ENCODE assay signal across 18 mouse cellular contexts in the genomic region with DNA sequence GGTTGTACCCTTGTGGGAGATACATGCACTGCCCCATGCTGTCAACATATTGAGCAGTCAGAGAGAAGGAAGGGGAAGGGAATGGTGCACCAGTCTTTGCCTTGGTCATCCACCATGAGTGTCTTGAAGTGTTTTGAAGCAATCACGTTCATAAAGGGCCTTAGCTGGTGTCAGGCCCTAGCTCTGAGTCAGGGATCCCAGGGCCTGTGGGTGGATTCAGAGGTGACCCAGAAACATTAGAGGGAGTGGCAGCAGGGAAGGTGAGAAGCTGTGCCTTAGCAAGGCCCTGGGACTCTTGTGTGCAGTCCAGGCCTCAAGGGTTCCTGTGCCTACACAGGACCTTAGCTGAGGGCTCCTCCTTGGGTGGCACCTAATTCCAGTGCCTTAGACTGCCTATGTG. TPM values are rescaled to one million over a fixed set of nuclear protein-coding genes. Genes with fewer than 3 reads are reported as not detected.
DNase-seq lines count a peak whose midpoint lies in the region; ATAC-seq lines count a peak whose summit lies in the region.
"Had no signal": no experiment of that assay in that cellular context is flagged by ENCODE, and none has a peak within 500 bp of the region (broad histone marks: within the 10 kb centered on the region; RNA-seq: fewer than 3 reads in every experiment).

No protein-coding gene starts in this region.

- no peaks in the 10 kb centered on the region for H3K9me3 ChIP-seq in intestine, embryonic 14.5 days (ENCODE audit: control insufficient read depth, low read length)
- no peaks in the 10 kb centered on the region for H3K9me3 ChIP-seq in intestine, embryonic 15.5 days
- no peaks in the 10 kb centered on the region for H3K9me3 ChIP-seq in midbrain, embryonic 15.5 days
- H3K9me3 ChIP-seq: forebrain, embryonic 15.5 days; hindbrain, embryonic 15.5 days; limb, embryonic 15.5 days had no signal

- H3K27me3 ChIP-seq in intestine, embryonic 14.5 days (replicated peaks; ENCODE audit: control insufficient read depth, insufficient read depth, low read length): no peaks in the 10 kb centered on the region
- H3K27me3 ChIP-seq in intestine, embryonic 15.5 days (replicated peaks): no peaks in the 10 kb centered on the region
- H3K27me3 ChIP-seq in midbrain, embryonic 15.5 days (replicated peaks): no peaks in the 10 kb centered on the region
- H3K27me3 ChIP-seq: forebrain, embryonic 15.5 days; hindbrain, embryonic 15.5 days; limb, embryonic 15.5 days had no signal

- no peaks in the 10 kb centered on the region for H3K4me1 ChIP-seq in intestine, embryonic 14.5 days (replicated peaks; ENCODE audit: control insufficient read depth, insufficient read depth, low read length)
- H3K4me1 ChIP-seq in intestine, embryonic 15.5 days (replicated peaks): 0 out of 2 replicates have a peak, but pooled peaks cover 2% of the 10 kb centered on the region
- H3K4me1 ChIP-seq in midbrain, embryonic 15.5 days: no peaks in the 10 kb centered on the region
- H3K4me1 ChIP-seq: forebrain, embryonic 15.5 days; hindbrain, embryonic 15.5 days had no signal

- no peak for ATAC-seq in intestine, embryonic 14.5 days (replicated peaks; ENCODE audit: low FRiP score, low TSS enrichment, low read depth)
- ATAC-seq in intestine, embryonic 15.5 days: no peak
- no peak for ATAC-seq in megakaryocyte-erythroid progenitor cell, adult 5-6 weeks (replicated peaks; ENCODE audit: low FRiP score, low TSS enrichment, poor library complexity, severe bottlenecking)
- ATAC-seq in midbrain, embryonic 15.5 days (replicated peaks): no peak
- ATAC-seq: forebrain, embryonic 15.5 days had no signal

- no peak overlapping the region for H3K4me2 ChIP-seq in intestine, embryonic 14.5 days (ENCODE audit: low read length)
- H3K4me2 ChIP-seq in intestine, embryonic 15.5 days (replicated peaks): no peak overlapping the region
- no peak overlapping the region for H3K4me2 ChIP-seq in midbrain, embryonic 15.5 days
- H3K4me2 ChIP-seq: forebrain, embryonic 15.5 days; hindbrain, embryonic 15.5 days; limb, embryonic 15.5 days had no signal

- 87% methylated on average over 1 of the region's 1 CpGs for WGBS in intestine, embryonic 14.5 days
- WGBS in intestine, embryonic 15.5 days: 70% methylated on average over 1 of the region's 1 CpGs
- 72% methylated on average over 1 of the region's 1 CpGs for WGBS in midbrain, embryonic 15.5 days

- DNase-seq in adrenal gland, adult 8-10 months: peak; percentile 14
- no peak for DNase-seq in adrenal gland, postnatal 10 days
- peak; percentile 41 for DNase-seq in intestine, embryonic 14.5 days (ENCODE audit: low spot score)
- peak; percentile 26 for DNase-seq in thymus, postnatal 14 days
- no peak for DNase-seq in thymus, adult 18-20 months
- DNase-seq: cerebellum, adult 18-20 months; gastrocnemius, adult 2 months had no signal

- no peaks in the 10 kb centered on the region for H3K36me3 ChIP-seq in intestine, embryonic 14.5 days (ENCODE audit: control insufficient read depth, insufficient read depth, low read length)
- no peaks in the 10 kb centered on the region for H3K36me3 ChIP-seq in intestine, embryonic 15.5 days
- no peaks in the 10 kb centered on the region for H3K36me3 ChIP-seq in midbrain, embryonic 15.5 days (replicated peaks)
- H3K36me3 ChIP-seq: forebrain, embryonic 15.5 days; hindbrain, embryonic 15.5 days; limb, embryonic 15.5 days had no signal

- no peak overlapping the region for H3K9ac ChIP-seq in intestine, embryonic 14.5 days (ENCODE audit: low read length)
- H3K9ac ChIP-seq in intestine, embryonic 15.5 days: no peak overlapping the region
- no peak overlapping the region for H3K9ac ChIP-seq in midbrain, embryonic 15.5 days
- H3K9ac ChIP-seq: forebrain, embryonic 15.5 days; hindbrain, embryonic 15.5 days; limb, embryonic 15.5 days had no signal

- H3K4me3 ChIP-seq in intestine, embryonic 14.5 days (ENCODE audit: low read depth, low read length): no peak overlapping the region
- no peak overlapping the region for H3K4me3 ChIP-seq in intestine, embryonic 15.5 days (replicated peaks)
- H3K4me3 ChIP-seq in midbrain, embryonic 15.5 days: no peak overlapping the region
- H3K4me3 ChIP-seq: forebrain, embryonic 15.5 days; gastrocnemius, adult 2 months; hindbrain, embryonic 15.5 days; limb, embryonic 15.5 days had no signal

- H3K27ac ChIP-seq in intestine, embryonic 14.5 days (ENCODE audit: low read depth): no peak overlapping the region
- H3K27ac ChIP-seq in intestine, embryonic 15.5 days: no peak overlapping the region
- H3K27ac ChIP-seq in midbrain, embryonic 15.5 days: no peak overlapping the region
- H3K27ac ChIP-seq: forebrain, embryonic 15.5 days; gastrocnemius, adult 2 months; hindbrain, embryonic 15.5 days; limb, embryonic 15.5 days had no signal

RNA-seq across cellular contexts. Expression of gene Stk32c, which starts 11.0 kb away (rescaled TPM):
- total RNA-seq in adrenal gland, adult 8-10 months (2022): 1 to 10 TPM; 4.0 to 6.7 (median 5.4) TPM
- total RNA-seq in adrenal gland, postnatal 10 days (2021): 1 to 10 TPM; 2.7 to 3.5 TPM
- polyA plus RNA-seq in intestine, embryonic 14.5 days (2014; fragmentation: Nextera tagmentation; extraction: Ambion mirVana): 0.12 and 0.15 TPM in 2 replicates
- 0.10 and 0.29 TPM in 2 replicates for polyA plus RNA-seq in intestine, embryonic 15.5 days (2015; fragmentation: Nextera tagmentation; extraction: Ambion mirVana)
- total RNA-seq in megakaryocyte-erythroid progenitor cell, adult 5-6 weeks (2014; fragmentation: Nextera tagmentation): not detected in 2 replicates
- 0.88 TPM in 1 of 2 replicates, not detected in the other for total RNA-seq in megakaryocyte-erythroid progenitor cell, adult 5-6 weeks (2017)
- 2.3 and 2.4 TPM in 2 replicates for polyA plus RNA-seq in midbrain, embryonic 15.5 days (2015; fragmentation: Nextera tagmentation; extraction: Ambion mirVana)
- total RNA-seq: megakaryocyte, adult 5-6 weeks; neutrophil, adult 5-6 weeks had no signal
- polyA plus RNA-seq: heart, embryonic 14.5 days; kidney, embryonic 14.5 days had no signal

RNA-seq across cellular contexts. Expression of gene Lrrc27, which starts 11.3 kb away (rescaled TPM):
- total RNA-seq in adrenal gland, adult 8-10 months (2022): 10 to 100 TPM in 1 of 4 experiments, 1 to 10 TPM in 3; 6.5 to 10.4 (median 7.7) TPM
- 1 to 10 TPM; 3.9 to 7.7 TPM for total RNA-seq in adrenal gland, postnatal 10 days (2021)
- 4.7 and 4.9 TPM in 2 replicates for polyA plus RNA-seq in intestine, embryonic 14.5 days (2014; fragmentation: Nextera tagmentation; extraction: Ambion mirVana)
- 4.4 TPM in 2 replicates for polyA plus RNA-seq in intestine, embryonic 15.5 days (2015; fragmentation: Nextera tagmentation; extraction: Ambion mirVana)
- total RNA-seq in megakaryocyte-erythroid progenitor cell, adult 5-6 weeks (2014; fragmentation: Nextera tagmentation): 2.4 TPM in 1 of 2 replicates, not detected in the other
- total RNA-seq in megakaryocyte-erythroid progenitor cell, adult 5-6 weeks (2017): 0.56 and 1.4 TPM in 2 replicates
- polyA plus RNA-seq in midbrain, embryonic 15.5 days (2015; fragmentation: Nextera tagmentation; extraction: Ambion mirVana): 4.1 and 4.6 TPM in 2 replicates
- total RNA-seq: monocyte, adult 5-6 weeks had no signal

RNA-seq across cellular contexts. Expression of gene Pwwp2b, which starts 24.2 kb away (rescaled TPM):
- total RNA-seq in adrenal gland, adult 8-10 months (2022): 10 to 100 TPM; 13.5 to 20.4 (median 17.0) TPM
- 10 to 100 TPM in 1 of 2 experiments, 1 to 10 TPM in 1; 9.2 to 22.2 TPM for total RNA-seq in adrenal gland, postnatal 10 days (2021)
- polyA plus RNA-seq in intestine, embryonic 14.5 days (2014; fragmentation: Nextera tagmentation; extraction: Ambion mirVana): 15.9 and 17.3 TPM in 2 replicates
- 20.3 and 21.4 TPM in 2 replicates for polyA plus RNA-seq in intestine, embryonic 15.5 days (2015; fragmentation: Nextera tagmentation; extraction: Ambion mirVana)
- 1.4 and 2.4 TPM in 2 replicates for total RNA-seq in megakaryocyte-erythroid progenitor cell, adult 5-6 weeks (2014; fragmentation: Nextera tagmentation)
- total RNA-seq in megakaryocyte-erythroid progenitor cell, adult 5-6 weeks (2017): 1.1 and 2.1 TPM in 2 replicates
- polyA plus RNA-seq in midbrain, embryonic 15.5 days (2015; fragmentation: Nextera tagmentation; extraction: Ambion mirVana): 5.2 and 5.3 TPM in 2 replicates

Comparison
In these comparisons a context has a peak if more than half of its experiments do, and no peak if none do; other contexts are left out.
1. DNase-seq: peak in adrenal gland, adult 8-10 months (single experiment), intestine, embryonic 14.5 days (single experiment) and thymus, postnatal 14 days (single experiment); none in adrenal gland, postnatal 10 days (single experiment) and thymus, adult 18-20 months (0 of 2).